Mouse (Mus musculus): Measurements from ENCODE around the gene H2-Aa.

H2-Aa gene

GRCm38 (mm10) chr17:34264452-34265351 is 22.9 kb downstream of the H2-Aa start:
- in situ Hi-C loops (cut with MboI, MseI) = no loop called here

GRCm38 (mm10) chr17:34263811-34264371 is 23.7 kb downstream of the H2-Aa start:
- in situ Hi-C loops (cut with MboI, MseI) = no loop called here

GRCm38 (mm10) chr17:34263068-34263467 is 24.6 kb downstream of the H2-Aa start:
- in situ Hi-C loops (cut with MboI, MseI) = no loop called here

GRCm38 (mm10) chr17:34261502-34261901 is 26.1 kb downstream of the H2-Aa start:
- in situ Hi-C loops (cut with MboI, MseI) = no loop called here

DNA sequence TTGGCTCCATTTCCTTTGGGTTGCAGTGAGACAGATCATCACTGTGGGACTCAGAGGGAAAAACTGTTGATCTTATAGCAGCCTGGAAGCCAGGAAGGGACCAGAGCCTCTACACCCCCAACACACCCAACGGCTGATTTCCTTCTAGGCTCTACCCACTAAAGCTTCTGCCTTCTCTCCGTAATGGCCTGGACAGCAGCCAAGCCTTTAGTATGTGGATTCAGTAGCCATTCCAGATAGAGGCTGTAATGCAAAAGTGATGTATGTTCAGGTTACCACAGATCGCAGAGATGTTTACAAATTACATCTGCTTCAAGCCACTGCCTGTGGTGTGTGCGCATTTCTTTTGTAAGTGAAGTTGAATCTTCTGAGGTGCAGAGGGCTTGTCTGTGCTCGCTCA is 27.1 kb downstream of the H2-Aa start:
- in situ Hi-C loops (cut with MboI, MseI) = no loop called here

DNA sequence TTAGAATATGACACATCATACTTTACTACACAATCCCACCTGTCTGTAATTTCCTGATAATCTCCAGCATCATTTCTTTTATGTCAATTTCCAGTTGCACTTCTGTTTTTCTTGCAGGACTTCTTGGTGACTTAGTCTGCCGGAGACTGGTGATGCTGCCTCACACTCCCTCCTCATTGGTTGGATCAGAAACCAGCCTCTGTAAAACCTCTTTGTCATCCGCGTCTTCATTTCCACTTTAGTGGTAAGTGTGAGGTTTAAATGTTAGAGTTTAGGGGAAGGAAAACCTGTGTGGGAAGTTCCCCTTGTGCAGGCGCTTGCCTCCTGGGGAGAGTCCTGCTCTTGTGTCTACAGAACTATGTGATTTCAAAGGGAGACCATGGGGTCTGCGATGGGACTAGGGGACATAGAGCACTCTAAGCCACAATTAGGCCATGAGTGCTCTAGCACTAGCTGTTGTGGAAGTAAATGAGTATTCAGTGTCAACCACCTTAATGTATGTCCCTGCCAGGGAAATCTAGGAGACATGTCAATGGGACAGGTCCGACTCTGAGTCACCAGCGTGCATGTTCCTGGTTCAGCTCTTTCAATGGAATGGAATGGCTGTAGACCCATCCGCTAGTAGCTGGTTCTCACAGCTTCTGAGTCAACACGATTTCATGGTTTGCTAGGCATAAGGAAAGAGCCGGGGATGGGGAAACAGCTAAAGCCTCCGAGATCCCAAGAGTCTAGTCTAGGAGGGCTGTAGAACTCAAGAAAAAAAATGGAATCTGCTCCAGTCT is 29.8 kb downstream of the H2-Aa start, which contains the start of gene H2-Ab1:
H2-Ab1 (plus strand) TSS at position 96 of the 782 bp plus-strand sequence.
- in situ Hi-C loops (cut with MboI, MseI) = loop anchor here (10.0 kb wide), 1 partner anchor 573 kb away; the partner anchor contains the start of gene Hnrnpm

DNA sequence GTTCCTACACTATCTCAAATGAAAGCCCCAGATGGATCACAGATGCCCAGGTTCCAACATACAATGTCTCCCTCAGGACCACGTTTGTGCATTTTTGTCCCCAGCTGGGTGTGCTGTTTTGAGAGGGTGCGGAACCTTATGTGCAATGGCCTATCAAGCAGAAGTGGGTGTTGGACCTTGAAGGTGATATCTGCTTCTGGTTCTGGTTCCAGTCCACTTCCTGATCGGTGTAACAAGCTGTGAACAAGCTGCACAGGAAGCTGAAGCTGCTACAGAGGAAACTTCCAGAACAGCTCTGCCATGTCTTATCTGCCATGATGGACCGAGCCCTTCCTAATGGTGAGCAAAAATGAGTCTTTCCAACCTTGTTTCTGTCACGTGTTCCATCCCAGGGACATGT is 31.1 kb downstream of the H2-Aa start:
- in situ Hi-C loops (cut with MboI, MseI) = loop anchor here (10.0 kb wide), 1 partner anchor 572 kb away; the partner anchor contains the start of gene Hnrnpm

GRCm38 (mm10) chr17:34251666-34252065 is 36.0 kb downstream of the H2-Aa start:
- in situ Hi-C loops (cut with MboI, MseI) = loop anchor here (10.0 kb wide), 1 partner anchor 567 kb away; the partner anchor contains the start of gene Hnrnpm

DNA sequence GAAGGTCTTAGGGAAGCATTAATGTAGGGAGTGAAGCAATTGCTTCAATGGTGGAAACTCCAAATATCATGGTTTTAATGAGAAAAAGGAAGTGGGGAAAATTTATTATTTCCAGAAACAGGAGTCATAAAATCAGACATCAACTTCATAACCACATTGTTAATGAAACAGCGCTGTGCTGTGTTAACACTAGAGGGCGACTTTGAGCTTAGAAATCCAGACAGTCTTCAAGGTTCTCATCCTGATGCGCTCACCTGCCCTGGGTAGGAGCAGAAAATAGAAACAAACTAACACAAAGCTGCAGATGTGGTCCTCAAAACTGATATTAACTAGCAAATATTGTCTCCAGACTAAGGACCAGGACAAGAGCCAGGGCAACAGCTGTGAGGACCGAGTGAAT is 37.7 kb downstream of the H2-Aa start:
- in situ Hi-C loops (cut with MboI, MseI) = loop anchor here (5.0 to 10.0 kb wide), 4 partner anchors 38 to 565 kb away; partner anchors contain the start of genes Btnl2 and Hnrnpm

DNA sequence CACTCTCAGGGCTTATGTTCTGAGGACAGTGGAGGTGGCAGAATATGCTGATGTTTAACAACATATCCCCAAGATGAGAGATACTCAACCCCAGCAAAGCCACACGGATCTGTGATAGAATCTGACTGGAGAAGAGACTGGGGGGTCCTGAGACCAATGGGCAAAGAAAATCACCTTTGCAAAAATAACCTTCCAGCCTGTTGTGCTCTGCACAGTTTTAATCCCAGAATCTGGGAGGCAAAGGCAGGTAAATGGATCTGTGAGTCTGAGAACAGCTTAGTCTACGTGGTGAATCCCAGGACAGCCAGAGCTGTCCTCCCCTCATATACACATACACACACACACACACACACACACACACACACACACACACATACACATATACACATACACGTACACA is 38.3 kb downstream of the H2-Aa start:
- in situ Hi-C loops (cut with MboI, MseI) = loop anchor here (5.0 to 10.0 kb wide), 3 partner anchors 37 to 103 kb away; partner anchors contain the start of gene Btnl2

DNA sequence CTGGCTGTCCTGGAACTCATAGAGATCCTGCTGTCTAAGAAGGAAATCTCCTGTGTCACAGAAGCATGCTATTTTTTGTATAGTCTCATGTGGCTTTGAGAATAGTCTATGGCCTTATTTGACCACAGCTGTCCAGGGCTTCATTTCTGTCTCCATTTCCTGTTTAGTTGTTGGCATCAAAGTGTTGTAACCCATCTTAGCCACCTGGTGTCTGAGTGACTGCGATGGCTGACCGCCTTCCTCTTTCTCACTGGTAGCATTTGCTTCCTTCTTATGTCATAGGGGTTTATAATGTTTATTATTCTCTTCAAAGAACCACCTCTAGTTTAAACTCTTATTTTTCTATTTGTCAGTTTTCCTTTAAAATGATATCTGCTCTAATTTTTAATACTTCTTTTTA is 38.9 kb downstream of the H2-Aa start:
- in situ Hi-C loops (cut with MboI, MseI) = loop anchor here (5.0 to 10.0 kb wide), 3 partner anchors 36 to 104 kb away; partner anchors contain the start of gene Btnl2

GRCm38 (mm10) chr17:34247047-34247446 is 40.6 kb downstream of the H2-Aa start:
- in situ Hi-C loops (cut with MboI, MseI) = loop anchor here (5.0 to 10.0 kb wide), 3 partner anchors 35 to 105 kb away; partner anchors contain the start of gene Btnl2

DNA sequence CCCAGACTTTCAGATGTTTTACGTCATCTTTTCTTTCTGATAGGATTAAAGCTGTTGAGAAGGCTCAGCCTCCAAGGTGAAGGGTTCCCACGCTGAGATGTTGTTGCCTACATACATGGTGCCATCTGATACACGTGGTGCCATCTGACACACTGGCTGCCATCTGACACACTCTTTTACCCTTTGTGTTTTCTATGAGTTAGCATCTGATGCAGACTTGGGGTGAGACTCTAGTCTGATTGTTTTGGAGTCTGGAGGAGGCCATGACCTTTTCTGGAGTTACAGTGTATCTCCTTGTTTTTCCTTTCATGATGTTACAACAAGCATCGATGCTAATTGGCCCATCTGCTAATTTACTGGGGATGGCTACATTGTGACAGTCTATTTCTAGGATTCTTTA is 43.0 kb downstream of the H2-Aa start:
- in situ Hi-C loops (cut with MboI, MseI) = loop anchor here (5.0 to 10.0 kb wide), 3 partner anchors 32 to 108 kb away; partner anchors contain the start of gene Btnl2

GRCm38 (mm10) chr17:34240916-34241315 is 46.7 kb downstream of the H2-Aa start:
- in situ Hi-C loops (cut with MboI, MseI) = loop anchor here (10.0 kb wide), 1 partner anchor 74 kb away; no protein-coding TSS in a partner anchor

GRCm38 (mm10) chr17:34240366-34240765 is 47.3 kb downstream of the H2-Aa start:
- in situ Hi-C loops (cut with MboI, MseI) = loop anchor here (10.0 kb wide), 1 partner anchor 74 kb away; no protein-coding TSS in a partner anchor

DNA sequence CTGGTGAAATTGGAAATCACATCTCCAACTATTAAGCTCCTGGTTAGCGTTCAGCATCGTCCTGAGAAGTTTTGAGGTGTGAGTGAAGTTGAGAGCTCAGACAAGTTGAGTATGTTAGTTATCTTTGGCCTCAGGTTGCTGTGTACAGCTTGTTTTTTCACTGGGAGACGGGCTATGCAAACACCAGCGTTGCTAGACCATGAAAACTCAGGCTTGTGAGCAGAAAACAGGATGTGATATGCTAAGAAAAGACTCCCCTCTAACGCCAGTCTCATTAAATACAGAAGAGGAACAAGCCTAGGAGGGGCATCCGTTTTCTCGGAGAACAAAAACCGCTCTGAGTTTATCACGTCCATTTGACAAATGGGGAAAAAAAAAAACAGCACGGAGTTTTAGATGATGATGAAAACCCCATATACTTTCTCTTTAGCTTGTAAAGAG is 48.0 kb downstream of the H2-Aa start:
- in situ Hi-C loops (cut with MboI, MseI) = loop anchor here (10.0 kb wide), 1 partner anchor 75 kb away; no protein-coding TSS in a partner anchor

DNA sequence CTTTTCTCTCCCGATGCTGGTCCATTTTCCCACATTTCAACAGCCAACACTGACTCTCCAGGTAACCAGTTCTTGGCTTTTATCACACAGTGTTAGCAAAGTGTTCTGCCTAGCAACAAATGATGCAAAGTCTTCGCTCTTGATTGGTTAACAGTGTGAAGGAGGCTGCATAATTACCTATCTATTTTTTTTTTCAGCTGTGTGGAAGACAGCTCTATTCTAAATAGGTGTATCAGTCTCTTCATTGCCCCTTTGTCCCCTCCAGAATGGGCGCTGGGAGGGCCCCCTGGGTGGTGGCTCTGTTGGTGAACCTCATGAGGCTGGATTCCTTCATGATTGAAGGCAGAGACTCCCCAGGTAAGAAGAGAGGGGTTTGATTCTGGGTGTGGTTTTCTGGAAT is 48.9 kb downstream of the H2-Aa start, which contains the start of gene H2-Ob:
H2-Ob (plus strand) TSS at position 198 of the 400 bp plus-strand sequence.
- in situ Hi-C loops (cut with MboI, MseI) = no loop called here

DNA sequence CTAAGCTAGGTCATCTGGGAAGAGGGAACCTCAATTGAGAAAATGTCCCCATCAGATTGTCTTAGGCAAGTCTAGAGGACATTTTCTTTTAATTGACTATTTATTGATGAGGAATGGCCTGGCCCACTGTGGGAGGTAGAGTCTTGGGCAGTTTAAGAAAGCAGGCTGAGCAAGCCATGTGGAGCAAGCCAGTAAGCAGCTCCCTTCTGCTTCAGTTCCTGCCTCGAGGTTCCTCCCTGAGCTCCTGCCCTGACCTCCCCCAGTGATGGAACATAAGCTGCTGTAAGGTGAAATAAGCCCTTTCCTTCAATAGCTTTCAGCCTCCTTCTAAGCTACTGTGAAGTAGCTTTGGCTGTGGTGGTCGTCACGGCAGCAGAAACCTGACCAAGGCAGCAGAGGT is 49.9 kb downstream of the H2-Aa start:
- in situ Hi-C loops (cut with MboI, MseI) = no loop called here

GRCm38 (mm10) chr17:34236691-34237090 is 50.9 kb downstream of the H2-Aa start:
- in situ Hi-C loops (cut with MboI, MseI) = no loop called here

GRCm38 (mm10) chr17:34234926-34235325 is 52.7 kb downstream of the H2-Aa start:
- in situ Hi-C loops (cut with MboI, MseI) = no loop called here

Measured in T-helper 2 cell (primary cell).